Mouse (Mus musculus) cortical plate, adult 2 months (tissue): ENCODE results near the gene Snx11. TPM values are rescaled to one million over a fixed set of nuclear protein-coding genes. Genes with fewer than 3 reads are reported as not detected.

ENCODE experiments used
- H3K27ac ChIP-seq: fragments of 200-500 bp; 2 replicates; pipeline ENCODE4 v1.5.1; 2012; ENCODE audit warnings: low read length, control low read depth, inconsistent platforms; ENCODE audit not compliant: insufficient read depth
- H3K4me1 ChIP-seq: fragments of 200-500 bp; 2 replicates; pipeline ENCODE4 v1.6.1; 2011; ENCODE audit warnings: low read length; ENCODE audit not compliant: control insufficient read depth, insufficient read depth
- H3K4me3 ChIP-seq: fragments of 200-500 bp; 2 replicates; pipeline ENCODE4 v1.5.1; 2011; ENCODE audit warnings: mild to moderate bottlenecking, low read length, control low read depth; ENCODE audit not compliant: insufficient read depth
- CTCF ChIP-seq: fragments of 200-500 bp; IDR thresholded peaks from 2 replicates; pipeline ENCODE4 v1.5.1; 2011; ENCODE audit warnings: mild to moderate bottlenecking, control low read depth, low read length; ENCODE audit not compliant: insufficient read depth; ENCODE audit errors: extremely low read depth
- POLR2A ChIP-seq: fragments of 200-500 bp; IDR thresholded peaks from 2 replicates; pipeline ENCODE4 v1.6.1; 2011; ENCODE audit warnings: mild to moderate bottlenecking, low read length, control low read depth; ENCODE audit not compliant: insufficient read depth; ENCODE audit errors: extremely low read depth
- polyA plus RNA-seq: library from polyadenylated mRNA; depleted of rRNA; stranded (reverse); fragments of >200 nt; gene quantifications from 2 replicates; pipeline ENCODE4 v1.2.3, GENCODE M21; 2012

Snx11 gene
- polyA plus RNA-seq, 1 experiment = 42.9 TPM

GRCm38 (mm10) chr11:96776068-96776467, 1.3 kb downstream of the Snx11 start:
- peak overlapping the region; percentile 68; the same call in 1 of the 2 replicates for H3K4me3 ChIP-seq
- H3K27ac ChIP-seq = no peak overlapping the region
- no peaks in the 10 kb centered on the region for H3K4me1 ChIP-seq
- TF ChIP-seq CTCF (no peak), POLR2A (no peak)

- TF ChIP-seq POLR2A (no peak), CTCF (no peak)
- no peak overlapping the region for H3K4me3 ChIP-seq
- no peaks in the 10 kb centered on the region for H3K4me1 ChIP-seq
- H3K27ac ChIP-seq = 0 out of 2 replicates have a peak overlapping the region, but pooled peaks have one; percentile 34
Observed at GRCm38 (mm10) chr11:96775665-96776064, 1.7 kb downstream of the Snx11 start.

- TF ChIP-seq CTCF (no peak), POLR2A (no peak)
- H3K27ac ChIP-seq = no peak overlapping the region
- no peak overlapping the region for H3K4me3 ChIP-seq
- H3K4me1 ChIP-seq = no peaks in the 10 kb centered on the region
Observed at GRCm38 (mm10) chr11:96775063-96775462, 2.3 kb downstream of the Snx11 start.

GRCm38 (mm10) chr11:96774536-96774935, 2.8 kb downstream of the Snx11 start:
- Histone ChIP-seq H3K4me1 (no peaks in the 10 kb centered on the region), H3K27ac (no peak overlapping the region), H3K4me3 (no peak overlapping the region)
- TF ChIP-seq POLR2A = no peak
- no peak for TF ChIP-seq CTCF

GRCm38 (mm10) chr11:96772413-96772812, 4.9 kb downstream of the Snx11 start:
- Histone ChIP-seq H3K27ac (no peak overlapping the region), H3K4me3 (no peak overlapping the region), H3K4me1 (no peaks in the 10 kb centered on the region)
- no peak for TF ChIP-seq POLR2A
- no peak for TF ChIP-seq CTCF

- H3K27ac ChIP-seq = no peak overlapping the region
- no peak overlapping the region for H3K4me3 ChIP-seq
- H3K4me1 ChIP-seq = no peaks in the 10 kb centered on the region
Observed at GRCm38 (mm10) chr11:96771274-96771975, 5.9 kb downstream of the Snx11 start.

GRCm38 (mm10) chr11:96768240-96768639, 9.1 kb downstream of the Snx11 start:
- Histone ChIP-seq H3K4me1 (peaks cover 1% of the 10 kb centered on the region; the same call in 1 of the 2 replicates), H3K4me3 (no peak overlapping the region), H3K27ac (no peak overlapping the region; the same call in 1 of the 2 replicates)
- TF ChIP-seq POLR2A (no peak), CTCF (no peak)

More at GRCm38 (mm10) chr11:96771274-96771975, 5.9 kb downstream of the Snx11 start:
- TF ChIP-seq CTCF (no peak), POLR2A (no peak)

- TF ChIP-seq POLR2A = no peak
- no peak for TF ChIP-seq CTCF
- peaks cover 1% of the 10 kb centered on the region for H3K4me1 ChIP-seq
- H3K27ac ChIP-seq = peak overlapping the region; percentile 45
- no peak overlapping the region for H3K4me3 ChIP-seq
Observed at GRCm38 (mm10) chr11:96767096-96767495, 10.3 kb downstream of the Snx11 start.

GRCm38 (mm10) chr11:96766555-96766954, 10.8 kb downstream of the Snx11 start:
- TF ChIP-seq POLR2A (no peak), CTCF (no peak)
- Histone ChIP-seq H3K4me3 (no peak overlapping the region), H3K27ac (peak overlapping the region; percentile 45; the same call in 1 of the 2 replicates), H3K4me1 (peaks cover 1% of the 10 kb centered on the region)

- Histone ChIP-seq H3K4me1 (peaks cover 1% of the 10 kb centered on the region), H3K4me3 (no peak overlapping the region), H3K27ac (peak overlapping the region; percentile 59)
- TF ChIP-seq CTCF = no peak
- no peak for TF ChIP-seq POLR2A
Observed at GRCm38 (mm10) chr11:96765645-96766044, 11.7 kb downstream of the Snx11 start.
